Mouse (Mus musculus) gastrocnemius, postnatal 25 days (tissue): ENCODE data around the gene Exosc10. TPM values are rescaled to one million over a fixed set of nuclear protein-coding genes. Genes with fewer than 3 reads are reported as not detected.

Experiments used
- DNase-seq: peaks from one replicate; pipeline ENCODE4 v3.0.0; 2022
- total RNA-seq, 2 experiments: library from RNA; stranded (reverse); gene quantifications; 1 replicate in 1 of 2; 2 replicates in 1 of 2; pipeline ENCODE4 v1.2.3; 2021

The Exosc10 gene
- total RNA-seq, 2 experiments from 2014 or later, result 17.1 to 18.5 TPM

DNA sequence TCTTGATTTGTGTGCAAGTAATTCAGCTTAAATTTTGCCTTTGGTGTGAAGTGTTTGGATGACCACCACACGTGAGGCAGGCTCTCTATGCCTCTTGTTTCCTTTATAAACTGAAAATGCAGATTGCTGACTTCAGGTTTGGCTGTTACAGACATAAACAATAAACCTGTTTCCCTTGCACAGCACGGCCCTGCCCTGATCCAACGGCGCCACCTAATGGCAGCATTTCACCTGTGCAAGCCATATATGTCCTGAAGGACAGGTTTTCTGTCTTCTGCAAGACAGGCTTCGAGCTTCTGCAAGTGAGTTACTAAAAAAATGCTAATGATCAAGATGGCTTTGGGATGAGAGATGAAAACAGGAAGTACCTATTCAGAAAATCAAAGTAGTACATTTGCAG lies 49.5 kb downstream of the Exosc10 start:
- no peak for DNase-seq

DNA sequence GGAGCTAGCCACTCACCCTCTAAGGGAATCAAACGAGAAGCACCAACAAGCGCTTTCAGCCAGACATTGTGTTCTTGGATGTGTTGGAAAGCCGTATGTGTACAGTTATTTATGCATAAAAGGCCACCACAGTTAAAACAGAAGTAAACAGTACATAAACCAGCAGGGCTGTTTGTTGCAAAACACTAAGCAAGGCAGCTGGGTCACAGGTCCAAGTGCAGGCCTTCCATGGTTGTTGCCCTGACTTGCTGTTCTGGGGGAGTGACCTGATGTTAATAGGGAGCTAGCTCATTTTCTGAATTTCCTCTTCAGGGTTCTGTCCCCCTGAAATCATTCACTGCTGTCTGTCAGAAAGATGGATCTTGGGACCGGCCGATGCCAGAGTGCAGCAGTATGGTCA lies 51.6 kb downstream of the Exosc10 start:
- no peak for DNase-seq

- no peak for DNase-seq
Measured at GRCm38 (mm10) chr4:148610631-148611364, 52.6 kb downstream of the Exosc10 start.

DNA sequence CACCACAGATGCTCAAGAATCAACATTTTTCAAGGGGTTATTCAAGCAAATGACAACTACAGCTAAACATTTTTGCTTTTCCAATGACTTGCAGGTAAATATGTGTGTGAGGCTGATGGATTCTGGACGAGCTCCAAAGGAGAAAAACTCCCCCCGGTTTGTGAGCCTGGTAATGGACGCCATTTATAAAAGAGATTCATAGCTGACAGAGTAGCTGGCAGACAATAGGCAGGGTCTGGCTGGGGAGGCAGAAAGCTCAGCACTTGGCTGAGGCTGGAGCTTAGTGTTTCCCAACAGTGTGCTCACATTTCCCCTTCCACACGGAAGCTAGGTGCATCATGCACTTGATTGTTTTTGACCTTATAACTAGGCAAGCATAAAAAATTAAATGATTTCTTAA lies 54.3 kb downstream of the Exosc10 start:
- DNase-seq, result no peak

DNA sequence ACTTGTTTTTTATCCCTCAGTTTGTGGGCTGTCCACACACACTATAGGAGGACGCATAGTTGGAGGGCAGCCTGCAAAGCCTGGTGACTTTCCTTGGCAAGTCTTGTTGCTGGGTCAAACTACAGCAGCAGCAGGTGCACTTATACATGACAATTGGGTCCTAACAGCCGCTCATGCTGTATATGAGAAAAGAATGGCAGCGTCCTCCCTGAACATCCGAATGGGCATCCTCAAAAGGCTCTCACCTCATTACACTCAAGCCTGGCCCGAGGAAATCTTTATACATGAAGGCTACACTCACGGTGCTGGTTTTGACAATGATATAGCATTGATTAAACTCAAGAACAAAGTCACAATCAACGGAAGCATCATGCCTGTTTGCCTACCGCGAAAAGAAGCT lies 55.5 kb downstream of the Exosc10 start:
- DNase-seq, result no peak

- DNase-seq, result no peak
Measured at GRCm38 (mm10) chr4:148619805-148620204, 61.6 kb downstream of the Exosc10 start.

GRCm38 (mm10) chr4:148620718-148621117 lies 62.5 kb downstream of the Exosc10 start:
- DNase-seq, result no peak

- DNase-seq, result no peak
Measured at GRCm38 (mm10) chr4:148622485-148622884, 64.3 kb downstream of the Exosc10 start.

DNA sequence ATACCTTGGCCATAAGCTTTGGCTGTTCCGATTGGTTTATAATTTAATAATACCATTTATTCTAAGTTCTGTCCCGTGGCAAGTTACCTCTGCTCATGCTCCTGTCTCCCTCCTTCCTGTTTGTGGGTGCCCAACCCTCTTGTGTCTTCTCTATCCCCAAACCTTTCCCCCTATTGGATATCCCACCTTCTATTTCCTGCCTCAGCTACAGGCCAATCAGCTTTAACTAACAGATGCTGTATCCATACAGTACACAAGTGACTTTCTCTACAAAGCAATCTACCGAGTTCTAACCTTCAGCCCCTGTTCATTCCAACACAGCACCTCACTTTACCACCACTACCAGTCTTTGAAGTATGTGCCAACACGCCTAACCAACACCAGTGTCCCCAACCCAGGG lies 65.4 kb downstream of the Exosc10 start:
- DNase-seq, result no peak

- DNase-seq, result no peak
Measured at GRCm38 (mm10) chr4:148625010-148625409, 66.8 kb downstream of the Exosc10 start.

- no peak for DNase-seq
Measured at GRCm38 (mm10) chr4:148625756-148626622, 67.8 kb downstream of the Exosc10 start.

DNA sequence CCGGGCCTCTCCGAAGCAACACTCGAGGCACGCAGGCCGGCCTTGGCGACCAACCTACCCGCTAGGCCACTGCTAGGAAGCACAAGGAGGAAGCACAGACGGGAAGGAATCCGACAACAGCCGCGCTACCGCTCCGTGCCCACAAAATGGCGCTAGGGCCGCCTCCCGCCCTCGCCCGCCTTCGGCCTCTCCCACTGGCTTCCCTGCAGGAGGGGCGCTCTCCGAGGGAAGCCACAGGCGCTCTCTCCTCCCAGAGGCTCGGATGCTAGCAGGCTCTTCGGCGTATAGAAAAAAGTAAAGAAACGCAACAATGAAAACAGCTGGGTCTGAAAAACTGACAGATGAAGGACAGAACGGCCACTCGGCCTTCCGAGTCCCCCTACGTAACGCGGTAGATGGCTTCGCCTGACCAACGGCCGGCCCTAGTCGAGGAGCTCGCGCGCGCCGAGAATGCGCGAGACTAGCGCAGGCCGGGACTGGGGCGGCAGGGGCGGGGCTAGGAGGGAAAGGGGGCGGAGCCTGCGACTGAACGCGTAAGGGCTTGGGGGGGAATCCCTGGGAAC lies 68.5 kb downstream of the Exosc10 start, which contains the start of gene Tardbp:
TSS of gene Tardbp (minus strand) at position 397 of the 563 bp plus-strand sequence.
- DNase-seq, result peak; percentile 95

- no peak for DNase-seq
Measured at GRCm38 (mm10) chr4:148627246-148627645, 69.0 kb downstream of the Exosc10 start.

Other genes starting within 250 kb of the Exosc10 start
- gene Ubiad1, start 113.7 kb upstream of the Exosc10 start, total RNA-seq, result 10 to 100 TPM; 11.1 to 14.9 TPM
- 10 to 100 TPM; 30.6 to 30.9 TPM for gene Mtor, start 109.8 kb upstream of the Exosc10 start, total RNA-seq
- 10 to 100 TPM in 1 of 2 experiments, 1 to 10 TPM in 1; 9.4 to 22.7 TPM for gene Angptl7, start 58.0 kb upstream of the Exosc10 start, total RNA-seq
- 10 to 100 TPM; 12.4 to 14.7 TPM for gene Srm, start 33.1 kb downstream of the Exosc10 start, total RNA-seq
- under 1 TPM; 0.51 to 0.61 TPM for gene Masp2, start 44.1 kb downstream of the Exosc10 start, total RNA-seq
- 100 to 1,000 TPM; 105 to 113 TPM for gene Tardbp, start 68.6 kb downstream of the Exosc10 start, total RNA-seq
- gene Gm572, start 84.9 kb downstream of the Exosc10 start, total RNA-seq, result 1 to 10 TPM; 5.2 to 5.3 TPM
- gene Casz1, start 246.0 kb downstream of the Exosc10 start, total RNA-seq, result 10 to 100 TPM; 27.8 to 30.2 TPM